Mouse (Mus musculus): ENCODE results near the gene Gm37240.

Gene Gm37240

DNA sequence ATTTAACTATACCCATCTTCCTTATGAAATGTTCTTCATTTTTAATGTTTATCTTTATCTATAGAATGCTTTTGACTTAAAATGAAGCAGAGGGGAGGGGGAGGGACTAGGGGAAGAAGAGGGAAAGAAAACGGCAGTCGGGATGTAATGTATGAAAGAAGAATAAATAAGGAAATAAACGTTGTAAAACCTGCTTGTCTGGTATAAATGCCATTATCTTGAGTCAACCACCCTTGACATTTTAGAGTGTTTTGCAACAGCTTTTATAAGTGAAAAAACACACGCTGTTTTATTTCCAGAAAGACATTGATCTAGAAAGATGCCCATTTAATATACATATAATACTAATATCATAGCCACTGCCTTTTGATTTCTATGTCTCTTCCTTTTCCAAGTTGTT, 469.7 kb downstream of the Gm37240 start:
- DNase-seq (ENCODE audit: low spot score in 2 of 2), result no peak

DNA sequence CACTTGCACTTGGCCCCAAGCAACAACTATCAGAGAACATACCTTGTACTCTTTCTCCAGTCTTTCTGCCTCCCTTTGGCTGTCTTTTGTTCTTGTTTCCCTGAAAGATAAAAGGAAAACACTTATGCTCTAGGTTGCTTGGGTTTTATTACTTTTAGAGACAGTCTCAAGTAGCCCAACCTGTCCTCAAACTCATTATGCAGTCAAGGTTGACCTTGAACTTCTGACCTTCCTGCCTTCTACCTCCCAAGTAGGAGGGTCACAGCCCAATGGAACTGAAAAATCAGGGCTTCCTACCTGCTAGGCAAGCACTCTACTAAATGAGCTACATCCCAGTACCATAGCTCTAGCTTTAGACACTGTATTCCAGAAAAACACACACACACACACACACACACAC, 488.5 kb downstream of the Gm37240 start:
- DNase-seq (ENCODE audit: low spot score in 2 of 2), result no peak

DNA sequence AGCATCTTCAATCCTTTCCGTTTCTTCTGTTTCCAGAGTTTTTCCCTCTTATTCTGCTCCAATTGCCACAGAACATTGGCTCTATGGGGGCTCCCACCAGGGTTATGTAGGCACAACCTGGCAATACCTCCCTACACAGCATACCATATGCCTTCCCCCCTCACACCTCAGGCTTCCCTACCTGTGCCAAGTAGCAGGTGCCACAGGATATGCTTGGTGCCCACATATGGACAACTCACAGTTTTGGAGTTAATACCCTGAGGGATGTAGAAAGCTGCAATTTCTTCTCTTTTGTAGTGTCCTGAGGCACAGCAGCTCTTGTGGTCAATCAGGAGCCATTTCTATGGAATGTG, 488.9 kb downstream of the Gm37240 start:
- DNase-seq (ENCODE audit: low spot score in 2 of 2), result no peak

DNA sequence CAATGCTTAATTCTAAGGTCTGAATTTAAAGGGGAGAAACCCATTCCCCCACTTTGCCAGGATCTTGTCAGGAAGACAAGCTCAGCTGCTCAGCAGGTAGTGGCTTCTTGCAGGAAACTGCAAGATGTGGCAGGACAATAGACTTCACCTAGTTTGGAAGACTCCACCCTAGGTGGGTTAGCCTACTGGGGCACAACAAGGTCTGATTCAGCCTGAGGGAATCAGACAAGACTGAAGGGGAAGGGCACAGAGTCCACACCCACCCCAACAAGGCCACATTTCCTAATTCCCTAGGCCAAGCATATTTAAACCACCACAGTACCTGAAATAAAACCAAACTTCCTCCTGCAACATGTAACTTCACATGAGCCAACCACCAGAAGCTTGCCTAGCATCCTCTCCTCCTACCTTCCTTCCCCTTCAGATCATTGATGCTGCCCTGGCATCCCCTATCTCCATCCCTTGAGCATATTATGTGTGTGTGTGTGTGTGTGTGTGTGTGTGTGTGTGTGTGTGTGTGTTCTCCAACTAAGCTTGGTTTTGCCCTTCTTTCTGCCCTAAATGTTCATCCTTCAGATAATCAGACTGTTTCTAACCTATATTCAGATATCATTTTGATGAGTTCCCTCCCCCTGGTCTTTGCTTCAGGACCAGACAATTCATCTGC, 489.4 kb downstream of the Gm37240 start:
- DNase-seq (ENCODE audit: low spot score in 2 of 2), result no peak

DNA sequence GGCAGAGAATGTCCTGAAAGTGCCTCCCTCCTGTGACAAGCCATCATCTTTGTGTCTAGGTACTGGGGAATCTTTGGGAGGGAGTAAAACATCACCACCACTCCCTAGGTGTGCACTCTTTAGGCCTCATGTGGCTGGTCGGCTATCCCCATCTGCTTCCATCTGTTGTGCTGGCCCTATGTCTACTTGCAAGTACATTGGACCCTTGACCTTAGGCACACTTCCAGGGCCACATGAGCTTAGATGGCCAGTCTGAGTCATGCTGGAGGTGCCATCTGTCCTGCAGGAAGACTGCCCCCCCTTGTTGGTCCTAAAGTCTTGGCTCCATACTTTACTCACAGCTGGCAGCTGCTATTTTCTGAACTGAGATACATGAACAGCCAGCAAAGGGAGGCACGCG, 493.9 kb downstream of the Gm37240 start:
- DNase-seq (ENCODE audit: low spot score in 2 of 2), result no peak

DNA sequence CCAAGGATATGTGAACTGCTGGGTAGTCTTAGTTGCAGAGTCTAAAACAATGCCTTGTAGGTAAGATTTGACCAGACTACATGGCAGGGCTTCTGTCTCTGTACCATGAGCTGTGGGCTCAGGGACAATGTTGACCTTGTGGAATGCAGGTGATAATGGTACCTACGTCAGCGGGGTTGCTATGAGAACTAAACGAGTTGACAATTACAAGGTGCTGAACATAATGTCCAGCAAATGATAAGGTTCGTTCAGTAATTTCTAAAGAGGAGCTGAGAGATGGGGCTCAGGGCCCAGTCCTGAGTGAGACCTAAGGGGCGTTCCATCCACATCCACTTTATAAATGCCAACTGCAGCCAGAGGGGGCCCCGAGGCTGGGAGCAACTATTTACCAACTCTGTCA, 495.6 kb downstream of the Gm37240 start:
- DNase-seq (ENCODE audit: low spot score in 2 of 2), result no peak

DNA sequence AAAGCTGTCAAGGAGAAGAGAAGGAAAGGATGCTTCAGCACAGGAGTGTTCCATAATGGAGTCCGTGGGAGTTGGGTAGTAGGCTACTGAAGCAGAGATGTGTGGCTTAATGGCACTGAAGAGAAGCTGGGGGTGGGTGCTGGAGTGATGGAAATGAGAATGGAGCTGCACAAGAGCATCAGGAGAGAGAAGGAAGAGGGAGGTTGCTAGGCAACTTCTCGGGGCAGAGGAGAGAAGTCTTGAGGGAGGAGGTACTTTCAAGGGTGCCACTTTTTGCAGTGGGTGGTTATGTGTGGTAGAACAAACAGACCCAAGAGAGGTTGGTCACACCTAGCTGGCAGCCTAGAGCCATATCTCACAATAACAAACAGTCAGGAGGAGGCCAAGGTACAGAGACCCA, 496.2 kb downstream of the Gm37240 start:
- DNase-seq (ENCODE audit: low spot score in 2 of 2), result no peak

DNA sequence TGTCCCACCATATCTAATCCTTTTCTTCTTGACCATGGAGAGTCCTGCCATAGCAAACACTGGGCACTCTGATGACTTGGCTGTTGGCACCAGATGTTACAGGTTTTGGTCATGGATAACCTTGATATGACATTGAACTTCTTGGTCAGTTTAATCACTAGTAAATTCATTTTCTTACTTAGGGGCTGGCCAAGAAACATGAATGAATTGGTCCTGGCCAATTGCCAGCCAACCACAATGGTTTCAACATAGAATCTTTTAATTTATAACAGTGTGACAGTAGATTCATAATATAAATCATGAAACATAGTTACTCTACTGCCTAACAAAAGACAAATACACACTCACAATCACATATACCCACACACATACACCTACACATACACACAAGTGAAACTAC, 501.9 kb downstream of the Gm37240 start:
- no peak for DNase-seq (ENCODE audit: low spot score in 2 of 2)

DNA sequence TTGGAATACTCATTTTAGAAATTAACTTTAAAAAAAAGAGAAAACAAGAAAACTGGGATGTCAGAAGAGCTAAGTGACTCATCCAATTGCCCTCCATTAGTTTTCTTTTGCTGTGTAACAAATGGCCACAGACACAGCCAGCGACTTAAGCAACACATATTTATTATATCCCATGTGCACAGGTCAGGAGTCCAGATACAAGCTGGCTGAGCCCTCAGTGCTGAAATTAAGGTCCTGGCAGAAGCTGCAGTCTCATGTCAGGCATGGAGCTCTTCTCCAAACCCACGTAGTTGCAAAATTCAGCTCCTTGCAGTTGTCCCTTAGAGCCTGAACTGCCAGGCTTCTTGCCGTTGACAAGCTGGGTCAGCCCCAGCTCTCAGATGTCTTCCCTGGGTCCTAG, 504.0 kb downstream of the Gm37240 start:
- DNase-seq (ENCODE audit: low spot score in 2 of 2), result no peak

DNA sequence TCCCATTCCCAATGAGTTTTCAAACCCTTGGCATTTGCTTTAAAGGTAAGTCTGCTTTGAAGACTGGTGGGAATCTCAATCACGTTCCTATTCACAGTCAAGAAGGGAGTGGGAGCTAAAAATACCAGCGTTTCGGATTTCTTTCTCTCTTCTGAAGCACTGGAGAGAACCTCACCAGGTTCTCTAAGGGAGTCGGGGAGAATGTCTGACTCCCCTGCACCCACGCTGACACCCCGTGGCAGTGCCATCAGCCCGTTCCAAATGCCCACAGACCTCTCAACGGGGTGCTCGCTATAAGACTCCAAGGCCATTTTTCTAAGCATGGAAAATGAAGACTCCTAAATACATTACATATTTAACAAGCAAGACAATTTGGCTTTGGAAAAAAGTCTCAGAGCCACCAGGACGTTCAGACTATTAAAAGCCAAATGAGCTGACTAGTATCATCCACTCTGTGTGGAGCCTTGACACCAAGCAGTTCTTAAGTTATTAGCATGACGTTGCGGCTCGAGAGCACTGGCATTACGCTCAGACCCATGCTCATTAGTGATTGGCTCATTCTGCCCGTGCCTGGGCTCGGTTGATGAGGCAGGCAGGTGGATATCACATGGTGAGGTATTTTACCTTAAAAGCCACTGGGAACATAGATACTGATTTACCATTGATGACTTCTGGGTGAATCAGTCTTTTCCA, 508.5 kb downstream of the Gm37240 start:
- no peak for DNase-seq (ENCODE audit: low spot score in 2 of 2)

DNA sequence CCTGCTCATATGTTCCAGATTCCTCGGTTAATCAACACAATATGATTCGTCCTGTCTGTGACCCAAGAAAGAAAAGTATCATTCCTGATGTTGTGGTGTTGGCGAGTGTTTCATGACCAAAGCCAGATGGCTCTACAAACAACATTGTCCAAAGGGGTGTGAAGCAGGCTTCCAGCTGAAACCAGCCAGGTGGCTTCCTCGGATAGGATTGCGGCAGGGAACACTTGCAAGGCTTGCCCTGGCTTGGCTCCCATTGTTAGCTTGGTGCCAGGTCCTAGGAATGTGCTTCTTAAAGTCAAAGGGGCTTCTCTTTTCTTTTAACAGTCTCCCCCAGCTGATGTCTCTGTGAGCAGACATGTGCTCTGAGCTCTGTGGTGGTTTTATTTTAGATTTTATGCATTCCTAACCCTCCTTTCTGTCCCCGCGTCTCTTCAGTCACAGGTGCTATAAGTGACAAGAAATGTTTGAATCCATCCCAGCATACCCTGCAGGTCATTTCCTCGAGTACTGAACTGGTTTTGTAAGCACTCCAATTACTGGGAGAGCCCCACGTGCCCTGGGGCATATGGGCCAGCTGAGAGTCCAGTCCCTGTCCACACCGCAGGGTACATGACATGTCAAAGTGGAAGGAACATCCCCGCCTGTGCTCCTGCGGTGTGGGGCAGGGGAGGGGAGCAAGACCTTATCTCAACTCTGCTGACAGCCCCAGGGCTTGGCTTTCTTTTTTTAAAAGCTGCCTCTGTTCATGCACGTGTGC, 509.2 kb downstream of the Gm37240 start:
- DNase-seq (ENCODE audit: low spot score in 2 of 2), result no peak

DNA sequence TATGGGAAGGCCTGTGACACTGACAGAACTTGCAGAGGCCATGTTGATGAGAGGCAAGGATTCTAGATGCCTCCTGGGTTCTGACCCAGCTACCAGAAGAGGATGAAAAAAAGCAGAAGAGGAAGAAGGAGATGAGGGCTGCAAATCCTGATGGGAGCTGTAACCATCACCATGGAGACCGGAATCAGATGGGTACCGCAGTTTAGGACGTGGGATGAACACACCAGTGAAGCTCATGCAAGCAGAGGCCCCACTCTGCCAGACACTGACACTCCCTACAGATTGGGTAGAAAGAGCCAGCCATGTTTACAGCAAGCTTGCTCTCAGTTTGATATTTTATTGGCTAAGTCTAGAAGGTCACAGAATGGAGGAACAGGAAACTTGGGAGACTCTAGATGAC, 509.8 kb downstream of the Gm37240 start:
- no peak for DNase-seq (ENCODE audit: low spot score in 2 of 2)

DNA sequence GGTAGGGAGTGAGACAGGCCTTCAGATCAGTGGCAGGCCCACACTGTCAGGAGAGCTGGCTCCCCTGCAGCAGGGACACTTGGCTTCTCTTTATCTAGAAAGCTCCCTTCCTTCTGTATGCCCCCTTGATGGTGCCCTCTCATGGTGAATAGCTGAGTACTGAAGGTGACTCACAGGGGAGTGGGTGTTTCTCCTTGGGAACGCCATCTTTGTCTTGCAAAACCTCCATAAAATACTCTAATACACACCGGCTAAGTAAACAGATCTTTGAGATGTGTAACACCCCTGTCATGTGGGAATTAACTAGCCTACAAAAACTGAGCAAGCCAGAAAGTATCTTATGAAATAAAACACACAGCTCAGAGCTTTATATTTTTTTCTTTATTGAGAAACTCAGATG, 510.8 kb downstream of the Gm37240 start:
- DNase-seq (ENCODE audit: low spot score in 2 of 2), result no peak

DNA sequence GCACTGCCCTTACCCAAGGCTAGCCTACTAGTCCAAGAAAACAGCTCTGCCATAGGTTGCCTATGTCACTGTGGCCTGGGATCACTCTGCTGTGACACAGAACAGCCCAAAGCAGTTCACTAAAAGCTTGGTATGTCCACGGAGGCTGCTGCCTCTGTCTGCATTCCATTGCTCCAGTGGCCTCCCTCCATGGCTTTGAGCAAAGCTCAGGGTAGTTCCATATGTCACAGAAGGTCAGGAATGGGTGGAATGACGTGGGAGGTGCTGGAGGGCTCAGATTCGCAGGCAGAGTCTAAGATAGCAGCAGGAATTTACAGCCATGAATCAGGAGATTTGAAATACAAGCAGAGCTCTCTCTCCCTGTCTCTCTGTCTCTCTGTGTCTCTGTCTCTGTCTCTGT, 514.3 kb downstream of the Gm37240 start:
- DNase-seq (ENCODE audit: low spot score in 2 of 2), result no peak

DNA sequence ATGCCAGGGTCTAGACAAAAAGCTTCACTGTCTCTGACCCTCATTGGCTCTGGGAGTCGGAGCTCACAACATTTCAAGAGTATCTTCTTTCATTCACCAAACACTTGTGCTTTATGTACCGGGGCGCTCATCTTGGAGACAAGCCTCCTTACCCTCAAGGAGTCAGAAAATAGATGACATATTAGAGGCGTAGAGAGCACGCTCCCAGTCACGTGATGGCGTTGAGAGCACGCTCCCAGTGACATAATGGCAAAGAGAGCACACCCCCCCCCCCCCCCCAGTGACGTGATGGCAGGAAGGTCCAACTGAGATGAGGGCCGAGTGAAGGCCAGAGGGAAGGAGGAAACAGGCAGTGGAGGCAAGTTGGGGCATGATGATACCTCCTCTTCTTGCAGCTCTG, 517.5 kb downstream of the Gm37240 start:
- DNase-seq (ENCODE audit: low spot score in 2 of 2), result no peak

DNA sequence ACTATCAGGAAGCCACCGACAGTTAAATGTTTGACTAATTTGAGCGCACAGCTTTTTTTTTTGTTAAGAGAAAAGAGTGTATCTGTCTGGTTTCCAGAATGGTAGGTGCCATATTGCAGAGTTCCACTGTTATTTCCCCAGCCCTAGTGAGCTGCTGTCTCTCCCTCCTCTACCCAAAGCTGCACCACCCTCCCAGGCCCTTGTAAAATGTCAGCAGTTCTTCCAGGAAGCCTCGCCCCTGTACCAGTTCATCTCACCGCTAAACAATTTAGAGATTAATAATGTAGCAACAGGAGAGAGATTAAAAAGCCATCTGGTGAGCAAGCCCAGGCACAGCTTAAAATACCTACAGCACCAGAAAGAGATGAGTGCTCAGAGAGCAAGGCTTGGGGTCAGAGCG, 518.2 kb downstream of the Gm37240 start:
- DNase-seq (ENCODE audit: low spot score in 2 of 2), result no peak

DNA sequence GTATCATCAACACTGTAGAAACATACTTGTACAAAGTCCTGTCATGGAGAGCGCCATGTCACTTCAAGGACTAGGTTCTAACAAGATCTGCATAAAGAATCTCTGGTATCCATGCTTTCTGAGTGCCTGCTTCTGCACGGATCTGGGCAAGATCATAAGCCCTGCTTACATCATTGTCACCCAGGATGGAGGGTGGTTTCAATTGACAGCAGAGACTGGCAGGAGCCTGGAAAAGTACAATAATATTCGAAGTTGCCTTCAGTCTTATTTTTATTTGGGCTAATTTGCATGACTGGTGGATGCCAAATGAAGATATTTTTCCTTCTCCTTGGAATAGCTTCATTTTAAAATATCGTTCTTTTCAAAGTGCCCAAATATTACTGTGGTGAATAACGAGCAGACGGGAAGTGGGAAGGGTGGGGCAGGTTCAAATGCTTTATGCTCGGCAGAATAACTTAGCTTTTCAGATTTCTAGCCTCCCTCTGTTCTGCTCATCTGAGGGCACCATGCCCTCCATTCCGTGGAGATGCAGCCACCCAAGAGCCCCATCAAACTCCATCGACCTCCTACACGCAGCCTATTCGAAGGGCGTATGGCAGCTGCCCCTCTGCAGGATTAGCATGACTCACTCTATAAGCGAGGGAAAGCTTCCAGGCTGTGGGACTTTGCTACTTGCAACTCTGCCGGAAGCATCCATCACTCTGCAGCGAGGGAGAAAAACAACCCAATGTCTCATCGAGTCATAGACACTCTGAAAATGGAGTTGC, 518.8 kb downstream of the Gm37240 start:
- DNase-seq (ENCODE audit: low spot score in 2 of 2), result no peak

DNA sequence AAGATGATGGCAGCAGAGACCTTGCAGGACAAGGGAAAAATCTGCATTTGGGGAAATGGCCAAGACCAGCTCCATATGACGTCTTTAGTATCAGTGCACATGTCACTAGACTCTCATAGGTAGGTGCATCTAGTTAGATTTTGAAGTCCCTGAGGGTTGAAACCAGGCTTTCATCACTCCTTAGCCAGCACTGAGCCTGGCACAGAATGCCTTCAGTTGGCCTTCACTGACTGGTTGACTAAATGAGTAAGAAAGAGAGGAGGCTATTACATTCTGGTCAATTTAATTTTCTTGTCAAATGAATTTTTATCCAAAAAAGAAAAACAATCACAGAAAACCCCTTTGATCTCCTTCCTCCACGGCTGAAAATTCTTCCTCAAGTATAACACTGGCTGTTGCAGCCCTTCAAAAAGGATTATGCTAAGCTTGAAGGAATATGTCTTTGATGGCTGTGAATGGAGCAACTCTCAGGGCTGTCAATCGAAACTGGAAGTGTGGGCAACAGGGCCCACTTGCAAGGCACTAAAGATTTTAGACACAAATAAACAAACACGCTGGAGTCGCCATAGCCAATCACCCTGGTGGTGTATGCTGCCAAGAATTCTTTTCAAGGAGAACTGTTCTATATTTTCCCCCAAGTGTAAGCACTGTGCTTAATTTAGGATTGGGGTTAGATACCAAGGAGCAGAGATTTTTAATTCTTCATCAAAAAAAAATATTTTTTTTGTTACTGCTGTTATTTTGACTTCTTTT, 522.6 kb downstream of the Gm37240 start:
- DNase-seq (ENCODE audit: low spot score in 2 of 2), result no peak

DNA sequence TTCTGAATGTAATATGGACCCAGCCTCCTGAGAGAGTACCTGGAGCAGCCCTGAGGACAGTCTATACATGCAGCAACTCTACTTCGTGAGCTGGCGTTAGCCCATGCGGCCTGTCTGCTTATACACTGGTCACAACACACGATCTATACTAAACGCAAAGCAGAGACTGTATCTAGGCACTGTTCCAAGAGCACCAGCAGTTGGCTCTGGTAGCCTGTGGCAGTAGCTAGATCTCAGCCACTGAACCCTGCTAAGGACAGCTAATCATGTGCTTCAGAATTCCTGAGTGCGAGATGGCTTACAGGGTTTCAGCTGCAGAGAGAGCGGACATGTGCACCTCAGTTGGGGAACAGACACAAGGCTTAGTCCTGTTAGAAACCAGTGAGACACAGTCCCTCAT, 524.4 kb downstream of the Gm37240 start:
- no peak for DNase-seq (ENCODE audit: low spot score in 2 of 2)

DNA sequence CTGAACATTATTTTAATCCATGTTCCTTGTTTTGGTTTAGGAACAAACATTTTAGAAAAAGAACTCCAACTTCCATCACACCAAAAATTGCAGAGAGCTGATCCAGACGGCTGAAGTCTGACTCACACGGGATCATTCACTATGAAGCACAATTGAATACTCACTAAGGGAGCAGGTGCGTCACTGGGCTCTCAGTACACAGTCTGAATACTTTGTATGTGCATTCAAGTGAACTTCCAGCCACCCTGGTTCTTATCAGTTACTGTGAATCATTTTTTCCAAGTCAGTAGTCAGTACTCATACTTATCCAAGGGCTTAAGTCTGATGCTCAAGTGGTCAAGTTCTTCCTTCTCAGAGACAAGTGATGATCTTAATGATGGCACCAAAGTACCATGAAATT, 530.9 kb downstream of the Gm37240 start:
- DNase-seq (ENCODE audit: low spot score in 2 of 2), result no peak

DNA sequence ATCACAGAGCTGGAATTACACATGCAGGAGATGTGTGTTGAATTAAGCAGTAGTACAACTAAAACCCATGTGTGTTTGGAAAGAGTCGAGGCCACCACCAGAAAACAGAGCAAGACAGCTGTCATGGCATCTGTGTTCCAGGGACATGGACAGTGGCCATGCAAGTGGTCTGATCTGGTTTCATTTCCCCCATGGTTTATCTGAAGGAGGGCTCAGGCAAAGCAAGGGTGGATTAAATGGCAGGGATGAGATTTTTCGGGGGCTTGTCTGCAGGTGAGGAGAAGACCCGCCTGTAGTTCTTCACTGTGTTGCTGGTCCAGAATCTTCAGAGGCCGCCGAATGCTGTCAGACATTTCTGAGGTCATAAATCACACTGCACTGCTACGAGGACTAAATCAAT, 539.3 kb downstream of the Gm37240 start:
- DNase-seq (ENCODE audit: low spot score in 2 of 2), result no peak

Measured in spleen, postnatal 36 days (tissue).